23 mouse cellular contexts compared by ENCODE assay signal in genomic region chr3:82165937-82166336, GRCm38 (mm10).
"Had no signal": no experiment of that assay in that cellular context is flagged by ENCODE, and none has a peak within 500 bp of the region (broad histone marks: within the 10 kb centered on the region; RNA-seq: fewer than 3 reads in every experiment).

No protein-coding gene starts in this region.

- H3K27ac ChIP-seq: heart, adult 2 months; heart, embryonic 13.5 days; heart, embryonic 15.5 days; hindbrain, embryonic 13.5 days; hindbrain, embryonic 15.5 days; hindbrain, postnatal 0 days; layer of hippocampus, adult 2 months; left cerebral cortex, adult 2 months; limb, embryonic 10.5 days; limb, embryonic 12.5 days had no signal

- H3K27me3 ChIP-seq: heart, embryonic 13.5 days; heart, embryonic 15.5 days; hindbrain, embryonic 13.5 days; hindbrain, embryonic 15.5 days; limb, embryonic 12.5 days had no signal

- H3K36me3 ChIP-seq: heart, embryonic 13.5 days; heart, embryonic 15.5 days; hindbrain, embryonic 13.5 days; hindbrain, embryonic 15.5 days; limb, embryonic 10.5 days; limb, embryonic 12.5 days had no signal

- H3K9me3 ChIP-seq: heart, embryonic 13.5 days; heart, embryonic 15.5 days; hindbrain, embryonic 13.5 days; hindbrain, embryonic 15.5 days; limb, embryonic 10.5 days; limb, embryonic 12.5 days had no signal

- H3K9ac ChIP-seq: heart, embryonic 13.5 days; heart, embryonic 15.5 days; hindbrain, embryonic 13.5 days; hindbrain, embryonic 15.5 days; limb, embryonic 12.5 days had no signal

- H3K4me1 ChIP-seq: heart, embryonic 13.5 days; heart, embryonic 15.5 days; hindbrain, embryonic 13.5 days; hindbrain, embryonic 15.5 days; limb, embryonic 10.5 days; limb, embryonic 12.5 days had no signal

- H3K4me2 ChIP-seq: heart, embryonic 11.5 days; heart, embryonic 13.5 days; heart, embryonic 15.5 days; hindbrain, embryonic 13.5 days; hindbrain, embryonic 15.5 days; limb, embryonic 12.5 days had no signal

- H3K4me3 ChIP-seq: heart, adult 2 months; heart, embryonic 13.5 days; heart, embryonic 15.5 days; hindbrain, embryonic 13.5 days; hindbrain, embryonic 15.5 days; layer of hippocampus, adult 2 months; left cerebral cortex, adult 2 months; limb, embryonic 10.5 days; limb, embryonic 12.5 days had no signal

- ATAC-seq: hindbrain, postnatal 0 days; intestine, embryonic 16.5 days had no signal

- DNase-seq: gastrocnemius, postnatal 14 days; gastrocnemius, postnatal 36 days; heart, adult 11 months; heart, adult 2 months; heart, postnatal 14 days; heart, postnatal 36 days; kidney, adult 11 months; kidney, adult 2 months; kidney, adult 9 months; kidney, postnatal 10 days; kidney, postnatal 25 days; kidney, postnatal 4 days had no signal
